Comparison of ENCODE assay signal across 10 mouse cellular contexts in the genomic region with DNA sequence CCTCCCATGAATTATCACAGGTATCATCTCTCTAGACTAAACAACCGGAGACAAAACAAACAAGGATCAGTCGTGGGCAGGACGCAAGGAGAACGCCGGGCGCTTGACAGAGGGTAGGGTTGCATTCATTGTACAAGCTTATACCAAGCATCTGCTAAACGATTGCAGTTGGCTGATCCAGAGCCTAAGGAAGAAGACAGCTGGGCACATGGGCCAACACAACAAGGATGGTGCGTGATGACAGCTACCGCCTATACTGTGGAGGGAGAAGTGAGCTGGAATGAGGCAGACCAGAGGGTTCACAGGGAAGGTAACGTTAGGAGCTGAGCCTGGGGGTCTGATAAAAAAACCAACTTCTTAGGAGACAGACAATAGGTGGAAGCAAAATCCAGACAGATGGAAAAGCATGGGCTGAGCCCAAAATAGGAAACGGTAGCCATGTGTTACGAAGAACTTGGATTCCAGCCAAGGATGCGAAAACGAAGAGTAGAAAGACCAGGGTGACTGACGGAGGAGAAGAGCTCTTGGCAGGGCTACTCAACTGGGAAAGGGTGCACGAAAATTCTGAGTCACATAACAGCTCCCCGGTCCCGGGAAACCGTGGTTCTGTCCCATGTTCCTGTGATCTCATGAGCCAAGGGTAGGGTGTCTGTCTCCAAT. TPM values are rescaled to one million over a fixed set of nuclear protein-coding genes. Genes with fewer than 3 reads are reported as not detected.
DNase-seq lines count a peak whose midpoint lies in the region; ATAC-seq lines count a peak whose summit lies in the region.
"Had no signal": no experiment of that assay in that cellular context is flagged by ENCODE, and none has a peak within 500 bp of the region (broad histone marks: within the 10 kb centered on the region; RNA-seq: fewer than 3 reads in every experiment).

No protein-coding gene starts in this region.

- H3K4me2 ChIP-seq in heart, embryonic 11.5 days = no peak overlapping the region
- H3K4me2 ChIP-seq: hindbrain, embryonic 13.5 days had no signal

- no peak overlapping the region for H3K27ac ChIP-seq in heart, embryonic 11.5 days (ENCODE audit: low read depth, low read length)
- H3K27ac ChIP-seq: hindbrain, embryonic 13.5 days had no signal

- ATAC-seq in heart, embryonic 11.5 days (replicated peaks; ENCODE audit: insufficient number of reproducible peaks, low FRiP score, low TSS enrichment) = no peak; the same call in 1 of the 2 replicates
- no peak for ATAC-seq in megakaryocyte, adult 5-6 weeks (ENCODE audit: poor library complexity, severe bottlenecking)
- no peak for ATAC-seq in monocyte, adult 5-6 weeks (replicated peaks; ENCODE audit: insufficient number of reproducible peaks, low FRiP score, low TSS enrichment, poor library complexity, severe bottlenecking)
- no peak for ATAC-seq in granulocyte monocyte progenitor cell, adult 5-6 weeks (replicated peaks; ENCODE audit: poor library complexity, severe bottlenecking)
- ATAC-seq: liver, postnatal 0 days had no signal

- no peaks in the 10 kb centered on the region for H3K27me3 ChIP-seq in heart, embryonic 11.5 days (ENCODE audit: control insufficient read depth, insufficient read depth, low read length)
- H3K27me3 ChIP-seq: hindbrain, embryonic 13.5 days had no signal

- no peaks in the 10 kb centered on the region for H3K36me3 ChIP-seq in heart, embryonic 11.5 days (ENCODE audit: control insufficient read depth, insufficient read depth, low read length)
- H3K36me3 ChIP-seq: hindbrain, embryonic 13.5 days had no signal

- DNase-seq in heart, adult 11 months = peak; percentile 96
- peak; percentile 47 to 54 for DNase-seq in heart, adult 9 months (ENCODE audit: low spot score in 2 of 2)
- peak; percentile 44 for DNase-seq in layer of hippocampus, adult 9-10 months (ENCODE audit: low spot score)
- DNase-seq in right cerebral cortex, postnatal 10 days (ENCODE audit: low spot score in 2 of 2) = peak; percentile 49 to 74
- DNase-seq: liver, postnatal 0 days had no signal

- H3K9me3 ChIP-seq in heart, embryonic 11.5 days (replicated peaks; ENCODE audit: control insufficient read depth, low read length) = 0 out of 2 replicates have a peak, but pooled peaks cover 4% of the 10 kb centered on the region
- H3K9me3 ChIP-seq: hindbrain, embryonic 13.5 days had no signal

- 69% methylated on average over 19 of the region's 19 CpGs for WGBS in heart, embryonic 11.5 days (ENCODE audit: insufficient replicate concordance)

- H3K9ac ChIP-seq in heart, embryonic 11.5 days (ENCODE audit: low read depth, low read length) = no peak overlapping the region
- H3K9ac ChIP-seq: hindbrain, embryonic 13.5 days; liver, postnatal 0 days had no signal

- no peaks in the 10 kb centered on the region for H3K4me1 ChIP-seq in heart, embryonic 11.5 days (ENCODE audit: control insufficient read depth, insufficient read depth, low read length)
- H3K4me1 ChIP-seq: hindbrain, embryonic 13.5 days had no signal

- H3K4me3 ChIP-seq in heart, embryonic 11.5 days (ENCODE audit: low read depth, low read length) = no peak overlapping the region
- H3K4me3 ChIP-seq: hindbrain, embryonic 13.5 days had no signal

RNA-seq across cellular contexts. Expression of a gene that starts 53.9 kb away (rescaled TPM):
- 20.4 and 23.1 TPM in 2 replicates for polyA plus RNA-seq in heart, embryonic 11.5 days (2014; fragmentation: Nextera tagmentation; extraction: Ambion mirVana)
- total RNA-seq in megakaryocyte, adult 5-6 weeks (2015) = 2.1 and 2.3 TPM in 2 replicates
- 2.9 and 5.3 TPM in 2 replicates for total RNA-seq in megakaryocyte, adult 5-6 weeks (2017)
- 15.4 to 20.2 TPM (median 18.7 TPM) in 3 replicates for total RNA-seq in monocyte, adult 5-6 weeks (2017)
- total RNA-seq in granulocyte monocyte progenitor cell, adult 5-6 weeks (2014; fragmentation: Nextera tagmentation) = 0.75 and 3.4 TPM in 2 replicates
- total RNA-seq in granulocyte monocyte progenitor cell, adult 5-6 weeks (2017) = 3.7 TPM in 2 replicates

Comparison
In these comparisons a context has a peak if more than half of its experiments do, and no peak if none do; other contexts are left out.
1. DNase-seq: peak in every context shown above with its lines; median percentile 96 in heart, adult 11 months; 62 in right cerebral cortex, postnatal 10 days; 50 in heart, adult 9 months; 44 in layer of hippocampus, adult 9-10 months.